Mouse (Mus musculus) spleen, embryonic (tissue): Measurements from ENCODE around the gene Lin7b.

ENCODE experiments used
- CTCF ChIA-PET: fragments of 350-600 bp; sonication (Branson Sonifier 250); formaldehyde crosslinking; loops from one replicate; lab custom pipeline; 2022; lab: Charles Lee

Lin7b gene

GRCm38 (mm10) chr7:45370475-45371311 is at the start of gene Lin7b:
TSS of gene Lin7b (minus strand) at chr7:45370583.
- CTCF ChIA-PET = no interaction called here

GRCm38 (mm10) chr7:45417962-45418492 is 47.6 kb upstream of the Lin7b start:
- CTCF ChIA-PET = interaction anchor here (0.5 to 1.2 kb wide), 3 partner anchors 14 to 1208 kb away, joined by 3 to 6 read pairs (median 3); no protein-coding TSS in a partner anchor

DNA sequence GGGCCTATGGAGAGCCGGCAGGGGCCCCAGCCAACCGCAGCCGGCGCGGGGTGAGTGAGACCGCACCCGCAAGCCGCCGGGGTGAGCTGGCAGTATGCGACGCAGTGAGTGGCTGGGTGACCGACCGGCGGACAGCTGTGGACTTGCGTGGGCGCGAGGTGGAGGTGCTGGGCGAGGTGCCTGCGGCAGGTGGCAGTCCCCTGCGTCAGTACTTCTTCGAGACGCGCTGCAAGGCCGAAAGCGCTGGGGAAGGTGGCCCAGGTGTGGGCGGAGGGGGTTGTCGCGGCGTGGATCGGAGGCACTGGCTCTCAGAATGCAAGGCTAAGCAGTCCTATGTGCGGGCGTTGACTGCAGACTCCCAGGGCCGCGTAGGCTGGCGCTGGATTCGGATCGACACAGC is 45.3 kb upstream of the Lin7b start:
- CTCF ChIA-PET = no interaction called here

DNA sequence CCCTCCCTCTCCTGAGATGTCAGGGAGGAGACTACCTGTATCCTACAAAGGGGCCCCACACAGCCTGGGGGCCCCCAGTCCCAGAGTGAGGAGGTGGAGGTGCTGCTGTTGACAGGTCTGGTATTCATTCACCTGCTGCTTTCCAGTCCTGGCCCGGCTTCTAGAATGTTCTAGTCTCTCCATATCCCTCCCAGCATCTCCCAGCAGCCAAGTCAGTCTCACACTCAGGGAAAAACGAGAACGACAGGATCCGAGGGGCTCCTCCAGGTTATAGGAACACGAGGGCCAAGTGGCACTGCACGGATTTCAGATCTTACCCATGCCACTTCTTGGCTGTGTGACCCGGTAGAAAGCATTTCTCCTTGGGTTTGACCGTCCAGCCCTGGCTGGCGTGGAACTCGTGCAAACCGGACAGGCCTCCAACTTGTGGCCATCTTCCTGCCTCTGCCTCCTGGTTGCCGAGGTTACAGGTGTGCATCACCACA is 44.4 kb upstream of the Lin7b start:
- CTCF ChIA-PET = interaction anchor here (0.6 kb wide), 1 partner anchor 94 kb away, joined by 4 read pairs; no protein-coding TSS in a partner anchor

- CTCF ChIA-PET = interaction anchor here (0.6 kb wide), 1 partner anchor 95 kb away, joined by 4 read pairs; no protein-coding TSS in a partner anchor
Observed at GRCm38 (mm10) chr7:45413864-45414739, 43.7 kb upstream of the Lin7b start.

GRCm38 (mm10) chr7:45413113-45413863 is 42.9 kb upstream of the Lin7b start, which contains the start of gene Ntf5:
TSS of gene Ntf5 (plus strand) at chr7:45413695.
- CTCF ChIA-PET = interaction anchor here (0.6 kb wide), 2 partner anchors 9 to 12 kb away, joined by 3 to 13 read pairs; no protein-coding TSS in a partner anchor

DNA sequence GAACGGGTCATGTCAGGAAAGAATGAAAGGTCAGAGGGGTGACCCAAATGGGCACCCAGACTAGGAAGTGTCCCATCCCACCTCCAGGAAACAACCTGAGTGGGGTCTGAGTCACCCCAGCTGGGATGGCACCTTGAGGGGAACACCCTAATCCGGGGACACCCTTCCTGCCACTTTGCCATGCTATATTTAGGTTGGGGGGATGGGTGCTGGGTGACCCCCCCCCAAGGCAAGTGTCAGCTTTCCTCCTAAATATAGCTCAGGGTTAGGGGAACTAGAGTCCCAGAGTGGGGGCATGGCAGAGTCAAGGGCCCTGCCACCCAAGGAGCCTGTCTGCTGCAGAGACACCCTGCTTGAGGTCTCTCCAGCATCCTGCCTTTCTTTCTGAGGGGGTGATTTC is 42.0 kb upstream of the Lin7b start:
- CTCF ChIA-PET = no interaction called here

- CTCF ChIA-PET = no interaction called here
Observed at GRCm38 (mm10) chr7:45409497-45410163, 39.2 kb upstream of the Lin7b start.

DNA sequence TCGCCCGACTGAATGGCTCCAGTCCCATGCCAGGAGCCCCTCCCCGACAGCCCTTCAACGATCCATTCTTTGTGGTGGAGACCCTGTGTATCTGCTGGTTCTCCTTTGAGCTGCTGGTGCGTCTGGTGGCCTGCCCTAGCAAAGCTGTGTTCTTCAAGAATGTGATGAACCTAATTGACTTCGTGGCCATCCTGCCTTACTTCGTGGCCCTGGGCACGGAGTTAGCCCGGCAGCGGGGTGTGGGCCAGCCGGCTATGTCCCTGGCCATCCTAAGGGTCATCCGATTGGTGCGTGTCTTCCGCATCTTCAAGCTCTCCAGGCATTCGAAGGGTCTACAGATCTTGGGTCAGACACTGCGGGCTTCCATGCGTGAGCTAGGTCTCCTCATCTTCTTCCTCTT is 38.6 kb upstream of the Lin7b start:
- CTCF ChIA-PET = no interaction called here

- CTCF ChIA-PET = no interaction called here
Observed at GRCm38 (mm10) chr7:45408351-45408750, 38.0 kb upstream of the Lin7b start.

GRCm38 (mm10) chr7:45407836-45408235 is 37.5 kb upstream of the Lin7b start:
- CTCF ChIA-PET = no interaction called here

- CTCF ChIA-PET = no interaction called here
Observed at GRCm38 (mm10) chr7:45406157-45407156, 36.1 kb upstream of the Lin7b start.

DNA sequence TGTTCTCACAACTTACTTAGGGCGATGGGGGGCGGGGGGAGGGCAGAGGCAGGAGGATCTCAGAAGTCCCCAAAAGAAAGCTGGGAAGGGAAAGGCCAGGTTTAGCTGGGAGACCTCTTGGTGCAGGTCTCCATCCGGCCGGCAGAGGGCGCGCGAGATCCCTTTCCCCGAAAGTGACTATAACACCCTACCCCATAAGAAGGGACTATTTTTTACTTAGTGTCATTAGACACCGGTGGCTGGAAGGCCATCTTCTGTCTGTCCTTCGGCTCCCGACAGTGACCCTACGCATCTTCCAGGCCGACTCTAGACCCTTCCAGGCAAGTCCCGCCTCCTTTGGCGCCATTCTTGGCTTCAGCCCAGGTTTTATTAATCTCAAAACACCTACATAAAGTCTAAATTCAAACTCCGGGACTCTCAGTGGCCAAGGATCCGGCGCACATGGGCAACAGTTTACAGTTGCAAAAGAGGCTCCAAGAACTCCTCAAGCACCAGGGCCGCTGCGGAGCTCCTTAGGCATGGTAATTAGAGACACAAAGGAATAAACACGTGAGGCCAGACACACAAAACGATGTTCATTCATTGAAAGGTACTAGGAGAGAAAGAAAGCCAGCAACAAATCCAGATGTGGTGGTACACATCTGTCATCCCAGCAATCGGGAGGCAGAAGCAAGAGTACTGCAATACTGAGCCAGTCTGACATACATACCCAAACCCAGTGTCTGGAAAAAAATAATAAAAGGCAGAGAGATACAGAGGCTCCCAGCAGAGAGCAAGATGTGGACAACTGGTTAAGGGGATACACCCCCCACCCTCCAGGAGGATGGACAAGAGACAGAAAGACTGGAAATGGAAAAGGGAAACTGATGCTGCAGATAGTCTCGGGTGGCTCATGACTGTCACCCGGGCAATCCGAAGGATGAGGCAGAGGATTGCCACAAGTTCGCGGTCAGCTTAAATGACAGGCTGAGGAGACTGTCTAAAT is 35.0 kb upstream of the Lin7b start, which contains the start of gene Kcna7:
TSS of gene Kcna7 (plus strand) at position 563 of the 985 bp plus-strand sequence.
- CTCF ChIA-PET = interaction anchor here (0.6 to 0.9 kb wide), 6 partner anchors 17 to 156 kb away, joined by 3 to 13 read pairs (median 4); partner anchors contain the start of gene Gys1

DNA sequence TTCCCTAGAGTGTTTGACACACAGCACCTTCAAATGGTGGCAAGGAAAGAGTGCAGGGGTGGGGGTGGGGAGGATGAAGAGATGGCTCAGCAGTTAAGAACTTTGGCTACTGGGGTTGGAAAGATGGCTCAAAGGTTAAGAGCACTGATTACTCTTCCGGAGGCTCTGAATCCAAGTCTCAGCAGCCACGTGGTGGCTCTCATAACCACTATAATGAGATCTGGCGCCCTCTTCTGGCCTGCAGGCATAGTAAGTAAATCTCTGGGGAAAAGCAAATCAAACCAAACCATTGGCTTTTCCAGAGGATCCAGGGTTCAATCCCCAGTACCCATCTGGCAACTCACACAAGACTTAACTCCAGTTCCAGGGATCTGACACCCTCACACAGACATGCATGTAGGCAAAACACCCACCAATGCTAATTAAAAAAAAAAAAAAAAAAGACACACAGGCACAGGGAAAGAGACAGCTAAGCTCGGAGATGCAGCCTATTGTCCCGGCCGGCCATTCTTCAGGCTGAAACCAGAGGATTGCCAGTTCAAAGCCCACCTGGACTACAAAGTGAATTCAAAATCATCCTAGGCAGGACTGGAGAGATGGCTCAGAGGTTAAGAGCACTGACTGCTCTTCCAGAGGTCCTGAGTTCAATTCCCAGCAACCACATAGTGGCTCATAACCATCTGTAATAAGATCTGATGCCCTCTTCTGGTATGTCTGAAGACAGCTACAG is 33.3 kb upstream of the Lin7b start:
- CTCF ChIA-PET = interaction anchor here (0.6 to 0.8 kb wide), 6 partner anchors 10 to 321 kb away, joined by 3 to 5 read pairs (median 3); partner anchors contain the start of gene Ntf5

GRCm38 (mm10) chr7:45401521-45402085 is 31.2 kb upstream of the Lin7b start:
- CTCF ChIA-PET = no interaction called here

- CTCF ChIA-PET = interaction anchor here (0.6 to 0.7 kb wide), 2 partner anchors 148 to 379 kb away, joined by 3 to 4 read pairs; partner anchors contain the start of gene Rras
Observed at GRCm38 (mm10) chr7:45396787-45397186, 26.4 kb upstream of the Lin7b start.
